Mouse (Mus musculus) E14TG2a.4 (cell line): Measurements from ENCODE around the gene Vwf.

Experiments used
- CTCF ChIP-seq: conservative IDR thresholded peaks from 2 replicates; pipeline ENCODE4 v1.5.1; 2014; ENCODE audit warnings: low read length
- NANOG ChIP-seq: IDR thresholded peaks from 2 replicates; pipeline ENCODE4 v1.6.1; 2014; ENCODE audit warnings: borderline replicate concordance, low read length, mixed read lengths
- POU5F1 ChIP-seq: IDR thresholded peaks from 2 replicates; pipeline ENCODE4 v1.6.1; 2014; ENCODE audit warnings: low read length, borderline replicate concordance

- TF ChIP-seq CTCF (no peak), NANOG (no peak), POU5F1 (no peak)
Measured at GRCm38 (mm10) chr6:125528614-125529200, 17.9 kb upstream of the Vwf start.
